Mouse (Mus musculus): ENCODE data around the gene Ttll12. TPM values are rescaled to one million over a fixed set of nuclear protein-coding genes. Genes with fewer than 3 reads are reported as not detected.

The Ttll12 gene
- total RNA-seq, 2 experiments from 2014 or later = 5.9 to 16.1 TPM

- ATAC-seq (replicated peaks; ENCODE audit: low FRiP score, poor library complexity, severe bottlenecking) = no peak
Measured at GRCm38 (mm10) chr15:83530233-83530632, 64.7 kb downstream of the Ttll12 start.

- ATAC-seq (replicated peaks; ENCODE audit: low FRiP score, poor library complexity, severe bottlenecking) = no peak
Measured at GRCm38 (mm10) chr15:83529765-83530164, 65.2 kb downstream of the Ttll12 start.

- ATAC-seq (replicated peaks; ENCODE audit: low FRiP score, poor library complexity, severe bottlenecking) = no peak
Measured at GRCm38 (mm10) chr15:83528892-83529291, 66.1 kb downstream of the Ttll12 start.

GRCm38 (mm10) chr15:83527747-83528146 is 67.2 kb downstream of the Ttll12 start:
- ATAC-seq (replicated peaks; ENCODE audit: low FRiP score, poor library complexity, severe bottlenecking) = no peak

- peak; percentile 65 for ATAC-seq (replicated peaks; ENCODE audit: low FRiP score, poor library complexity, severe bottlenecking)
Measured at GRCm38 (mm10) chr15:83527092-83527437, 67.9 kb downstream of the Ttll12 start.

DNA sequence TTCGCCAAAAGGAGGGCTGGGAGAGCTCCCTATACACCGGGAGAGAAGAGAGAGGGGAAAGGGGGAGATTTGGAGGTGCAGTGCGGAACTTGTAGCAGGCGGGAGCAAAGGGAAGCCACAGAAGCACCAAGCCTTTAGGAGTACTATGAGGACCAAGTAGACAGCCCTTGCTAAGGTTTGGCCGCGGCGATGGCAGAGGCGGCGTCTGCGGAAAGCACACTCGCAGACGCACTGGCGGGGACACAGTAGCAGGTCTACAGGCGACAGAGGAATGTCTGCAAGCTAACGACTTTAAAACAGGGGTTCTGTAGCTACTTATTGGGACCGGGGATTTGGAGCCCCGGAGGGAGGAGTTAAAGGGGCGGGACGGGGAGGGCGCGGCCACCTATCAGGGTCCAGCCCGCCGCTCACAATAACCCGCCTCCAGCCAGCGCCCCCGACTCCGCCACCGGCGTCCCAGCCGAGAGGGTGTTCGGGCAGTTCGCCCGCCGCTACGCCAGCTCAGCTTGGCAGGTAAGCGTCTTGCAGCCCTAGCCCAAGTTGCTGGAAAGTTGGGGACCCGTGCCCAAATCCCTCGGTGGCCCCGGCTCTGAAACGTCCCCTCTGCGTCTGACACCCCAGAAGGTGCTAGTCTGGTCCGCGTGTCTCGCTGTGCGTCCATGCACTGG is 68.4 kb downstream of the Ttll12 start, which contains the start of gene Bik:
Gene Bik, plus strand, starts transcription at position 439 of the 668 bp plus-strand sequence.
- peak; percentile 60 for ATAC-seq (replicated peaks; ENCODE audit: low FRiP score, poor library complexity, severe bottlenecking)

Other genes with a start within 250 kb of the Ttll12 start
- 44.1 and 50.7 TPM in 2 replicates for gene Arfgap3, start 244.9 kb downstream of the Ttll12 start, total RNA-seq (2015; ENCODE audit: low replicate concordance)
- gene Arfgap3, start 244.9 kb downstream of the Ttll12 start, total RNA-seq (2017; ENCODE audit: low replicate concordance) = 49.2 and 63.3 TPM in 2 replicates
- gene Pacsin2, start 130.6 kb downstream of the Ttll12 start, total RNA-seq (2015; ENCODE audit: low replicate concordance) = 102 and 137 TPM in 2 replicates
- gene Pacsin2, start 130.6 kb downstream of the Ttll12 start, total RNA-seq (2017; ENCODE audit: low replicate concordance) = 285 and 310 TPM in 2 replicates
- gene Ttll1, start 84.3 kb downstream of the Ttll12 start, total RNA-seq (2015; ENCODE audit: low replicate concordance) = 8.4 and 8.5 TPM in 2 replicates
- gene Ttll1, start 84.3 kb downstream of the Ttll12 start, total RNA-seq (2017; ENCODE audit: low replicate concordance) = 1.8 and 8.3 TPM in 2 replicates
- gene Bik, start 68.3 kb downstream of the Ttll12 start, total RNA-seq (2015; ENCODE audit: low replicate concordance) = not detected in 2 replicates
- gene Bik, start 68.3 kb downstream of the Ttll12 start, total RNA-seq (2017; ENCODE audit: low replicate concordance) = 0.84 TPM in 1 of 2 replicates, not detected in the other
- gene Tspo, start 31.6 kb downstream of the Ttll12 start, total RNA-seq (2015; ENCODE audit: low replicate concordance) = 51.5 and 85.9 TPM in 2 replicates
- gene Tspo, start 31.6 kb downstream of the Ttll12 start, total RNA-seq (2017; ENCODE audit: low replicate concordance) = 51.9 and 74.4 TPM in 2 replicates
- 0.38 TPM in 1 of 2 replicates, not detected in the other for gene Mcat, start 31.4 kb downstream of the Ttll12 start, total RNA-seq (2015; ENCODE audit: low replicate concordance)
- gene Mcat, start 31.4 kb downstream of the Ttll12 start, total RNA-seq (2017; ENCODE audit: low replicate concordance) = 3.1 and 4.3 TPM in 2 replicates
- gene Scube1, start 129.9 kb upstream of the Ttll12 start, total RNA-seq (2015; ENCODE audit: low replicate concordance) = not detected in 2 replicates
- gene Scube1, start 129.9 kb upstream of the Ttll12 start, total RNA-seq (2017; ENCODE audit: low replicate concordance) = not detected in 2 replicates
- not detected in 2 replicates for gene Mpped1, start 184.3 kb upstream of the Ttll12 start, total RNA-seq (2015; ENCODE audit: low replicate concordance)
- not detected in 2 replicates for gene Mpped1, start 184.3 kb upstream of the Ttll12 start, total RNA-seq (2017; ENCODE audit: low replicate concordance)